Mouse (Mus musculus): ENCODE measurements around the gene Kif2c.

DNA sequence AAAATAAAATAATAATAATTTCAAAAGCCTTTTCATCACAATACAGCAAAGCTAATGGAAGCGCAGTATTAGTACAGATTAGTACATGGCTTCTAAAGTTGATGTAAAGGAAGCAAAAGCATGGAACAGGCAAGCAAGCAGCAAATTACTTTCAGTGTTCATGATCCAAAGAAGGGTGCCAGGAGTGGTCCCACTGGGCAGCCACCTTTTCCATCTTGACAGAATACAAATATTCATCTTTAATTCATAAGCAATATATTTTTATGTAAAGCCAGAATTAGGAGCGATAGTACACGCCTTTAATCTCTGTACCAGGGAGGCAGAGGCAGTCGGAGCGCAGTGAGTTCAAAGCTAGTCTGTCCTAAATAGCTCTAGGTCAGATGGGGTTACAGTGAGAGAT is 62.8 kb downstream of the Kif2c start:
- TF ChIP-seq BHLHE40 (IDR thresholded peaks at IDR 0.05; ENCODE audit: borderline replicate concordance, low read depth, low read length) (no peak), CTCF (IDR thresholded peaks at IDR 0.05 in 2 of 3, conservative IDR thresholded peaks at IDR 0.05 in 1 of 3; ENCODE audit: control insufficient read depth in 1 of 3, insufficient read depth in 1 of 3, low read depth in 2 of 3, low read length in 3 of 3, poor library complexity in 1 of 3, severe bottlenecking in 1 of 3) (no peak), USF2 (IDR thresholded peaks at IDR 0.05; ENCODE audit: borderline replicate concordance in 1 of 2, insufficient read depth in 1 of 2, low read depth in 1 of 2, low read length in 2 of 2) (no peak), POLR2A (IDR thresholded peaks at IDR 0.05; ENCODE audit: control insufficient read depth in 1 of 2, insufficient read depth in 1 of 2, low read depth in 1 of 2, low read length in 2 of 2, poor library complexity in 1 of 2) (no peak), ZMIZ1 (IDR thresholded peaks at IDR 0.05; ENCODE audit: low read depth, low read length) (no peak), SIN3A (IDR thresholded peaks at IDR 0.05; ENCODE audit: low read length) (no peak), TBP (IDR thresholded peaks at IDR 0.05; ENCODE audit: low read depth, low read length) (no peak)
